Mouse (Mus musculus) cerebellum, postnatal 14 days (tissue): ENCODE measurements around the gene Uroc1.
A peak's percentile ranks its signal among the peaks of the same experiment; 100 is the strongest.

Source experiments
- DNase-seq, 2 experiments: peaks; one replicate each; pipeline ENCODE4 v3.0.0; 2021; ENCODE audit warnings: mixed read lengths in 2 of 2

Gene Uroc1

DNA sequence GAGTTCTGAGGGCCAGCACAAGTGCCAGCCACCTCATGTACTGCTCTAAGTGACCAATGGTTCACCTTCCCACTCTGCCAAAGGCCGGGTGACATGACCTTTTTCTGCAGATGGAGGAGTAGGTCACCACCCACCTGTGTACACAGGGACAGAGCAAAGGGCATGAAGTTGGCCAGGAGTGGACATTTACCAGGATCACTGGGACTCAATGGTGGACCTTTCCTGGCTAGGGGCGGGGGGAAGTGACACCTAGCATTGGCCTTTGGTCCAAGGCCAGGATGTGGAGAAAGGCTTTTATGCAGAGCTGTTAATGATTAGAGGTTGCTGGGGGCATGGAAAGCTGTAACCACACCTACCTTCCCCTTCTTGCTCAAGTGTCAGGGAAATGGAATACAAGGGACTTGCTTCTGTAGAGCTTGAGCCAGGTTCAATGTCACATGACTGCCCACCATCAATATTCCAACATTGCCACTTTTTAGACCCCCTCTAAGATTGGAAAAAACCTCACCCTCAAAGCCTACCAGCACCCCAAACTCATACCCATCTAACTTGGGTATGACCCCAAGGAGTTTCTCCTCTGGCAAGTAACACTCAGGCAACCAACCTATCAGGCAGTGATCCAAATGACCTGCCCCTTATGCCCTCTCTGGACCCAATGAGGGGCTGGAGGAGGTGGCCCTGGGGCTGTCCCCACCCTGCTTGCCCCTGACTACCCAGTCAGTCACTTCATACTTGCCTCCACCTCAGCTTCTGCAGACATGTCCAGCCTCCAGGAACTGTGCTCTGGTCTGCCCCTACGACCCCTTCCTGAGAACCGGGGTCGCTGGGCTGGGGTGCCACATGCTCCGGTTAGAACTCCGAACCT, at the start of gene Uroc1:
Gene Uroc1, plus strand, starts transcription at position 724 of the 865 bp plus-strand sequence.
- DNase-seq, result no peak

GRCm38 (mm10) chr6:90288265-90288664, 44.8 kb upstream of the Uroc1 start:
- DNase-seq, result peak; percentile 20 to 28

DNA sequence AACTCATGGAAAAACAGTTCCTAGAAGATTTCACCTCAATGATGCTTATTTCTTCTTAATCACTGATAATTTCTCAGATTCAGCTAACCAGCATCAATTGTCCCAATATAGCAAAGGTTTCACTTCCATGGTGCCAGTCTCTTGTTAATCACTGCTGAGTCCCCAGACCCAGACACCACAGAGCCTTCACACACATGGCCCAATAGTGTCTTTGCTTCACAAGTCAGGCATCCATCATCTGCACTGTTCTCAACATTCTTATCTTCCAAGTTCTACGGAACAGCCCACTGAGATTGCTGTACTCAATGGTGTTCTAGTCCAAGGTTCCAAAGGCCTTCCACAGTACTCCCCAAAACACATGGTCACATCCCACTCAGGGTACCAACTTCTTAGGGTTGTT, 32.2 kb upstream of the Uroc1 start, which contains the start of gene BC048671:
Gene BC048671, plus strand, starts transcription at position 301 of the 400 bp plus-strand sequence.
- no peak for DNase-seq

DNA sequence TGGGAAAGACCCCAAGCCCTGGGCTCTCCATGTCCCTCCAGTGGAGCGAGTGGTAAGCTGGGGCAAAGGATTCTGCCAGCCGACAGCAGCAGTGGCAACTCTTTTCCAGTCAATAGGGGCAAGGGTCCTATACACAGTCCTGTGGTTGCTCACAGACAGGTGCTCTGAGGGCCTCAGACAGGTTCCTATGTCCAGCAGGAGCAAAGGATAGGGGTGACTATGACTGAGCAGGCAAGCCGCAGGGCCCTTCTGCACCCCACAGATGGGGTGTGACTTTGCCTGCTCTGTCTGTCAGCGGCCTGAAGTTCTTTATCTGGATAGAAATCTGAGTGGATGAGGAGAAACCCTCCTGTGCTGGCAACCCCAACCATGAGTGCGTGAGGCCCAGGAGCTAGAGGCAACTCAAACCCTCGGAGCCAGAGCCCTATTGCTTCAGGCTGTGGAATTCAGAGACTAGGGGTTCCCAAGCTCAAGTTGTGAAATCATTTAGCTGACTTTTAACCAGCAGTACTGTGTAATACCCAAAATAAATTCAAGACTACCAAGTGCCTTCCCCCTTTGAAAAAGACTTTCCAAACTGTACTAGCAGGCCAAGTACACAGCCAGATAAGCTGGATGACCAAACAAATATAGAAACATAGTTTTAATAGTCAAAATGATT, 26.6 kb upstream of the Uroc1 start:
- DNase-seq, result no peak

GRCm38 (mm10) chr6:90308839-90309778, 24.0 kb upstream of the Uroc1 start:
- no peak for DNase-seq

DNA sequence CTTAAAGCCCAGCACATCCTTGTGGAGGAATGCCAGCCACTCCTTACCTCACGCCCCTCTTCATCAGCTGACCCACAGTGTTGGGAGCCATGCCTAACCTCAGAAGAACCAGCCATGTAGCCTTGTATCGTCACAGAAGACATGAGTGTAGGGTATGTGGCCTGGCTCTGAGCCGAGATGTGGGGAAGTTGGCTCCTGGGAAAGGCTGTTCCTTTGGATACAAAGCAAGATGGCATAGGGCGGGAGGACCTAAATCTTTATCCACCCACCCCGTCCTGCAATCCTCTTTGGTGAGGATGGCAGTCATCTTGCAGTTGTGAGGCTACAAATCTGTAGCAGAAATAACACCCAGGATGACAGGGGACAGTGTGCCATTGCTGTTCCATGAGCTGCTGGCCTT, 17.1 kb upstream of the Uroc1 start:
- DNase-seq, result no peak

DNA sequence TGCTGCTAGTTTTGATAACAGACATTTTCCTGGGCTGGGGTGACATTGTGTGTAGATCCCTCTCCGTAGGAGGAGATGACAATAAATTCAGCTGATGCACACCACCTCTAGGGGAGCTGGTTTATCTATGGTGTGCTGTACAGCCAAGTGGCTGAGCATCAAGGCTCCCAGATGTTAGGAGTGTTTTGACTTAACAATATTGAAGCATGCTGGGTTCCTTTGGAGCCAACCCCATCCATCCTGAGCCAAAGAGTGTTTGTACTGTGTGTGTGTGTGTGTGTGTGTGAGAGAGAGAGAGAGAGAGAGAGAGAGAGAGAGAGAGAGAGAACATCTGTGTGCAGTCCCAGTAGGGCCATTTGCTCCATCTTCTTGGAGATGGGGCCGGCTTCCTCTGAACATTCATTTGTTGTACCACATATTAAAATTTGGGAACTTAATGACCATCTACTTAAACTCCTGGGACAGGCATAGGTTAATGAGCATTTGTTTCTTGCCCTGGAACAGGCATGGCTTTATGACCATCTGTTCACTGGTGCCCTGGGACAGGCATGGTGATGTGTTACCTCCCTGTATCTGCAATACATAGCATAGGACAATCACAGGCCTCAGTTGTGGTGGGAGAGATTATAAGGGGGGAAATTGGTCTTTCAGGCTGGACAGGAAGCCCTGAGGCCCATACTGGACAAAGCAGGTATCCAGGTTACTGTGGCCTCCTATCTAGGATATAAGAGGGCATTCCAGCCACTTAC, 15.4 kb upstream of the Uroc1 start:
- peak in 1 of 2 experiments; percentile 2 for DNase-seq

GRCm38 (mm10) chr6:90319019-90319418, 14.1 kb upstream of the Uroc1 start:
- DNase-seq, result peak in 1 of 2 experiments; percentile 1

DNA sequence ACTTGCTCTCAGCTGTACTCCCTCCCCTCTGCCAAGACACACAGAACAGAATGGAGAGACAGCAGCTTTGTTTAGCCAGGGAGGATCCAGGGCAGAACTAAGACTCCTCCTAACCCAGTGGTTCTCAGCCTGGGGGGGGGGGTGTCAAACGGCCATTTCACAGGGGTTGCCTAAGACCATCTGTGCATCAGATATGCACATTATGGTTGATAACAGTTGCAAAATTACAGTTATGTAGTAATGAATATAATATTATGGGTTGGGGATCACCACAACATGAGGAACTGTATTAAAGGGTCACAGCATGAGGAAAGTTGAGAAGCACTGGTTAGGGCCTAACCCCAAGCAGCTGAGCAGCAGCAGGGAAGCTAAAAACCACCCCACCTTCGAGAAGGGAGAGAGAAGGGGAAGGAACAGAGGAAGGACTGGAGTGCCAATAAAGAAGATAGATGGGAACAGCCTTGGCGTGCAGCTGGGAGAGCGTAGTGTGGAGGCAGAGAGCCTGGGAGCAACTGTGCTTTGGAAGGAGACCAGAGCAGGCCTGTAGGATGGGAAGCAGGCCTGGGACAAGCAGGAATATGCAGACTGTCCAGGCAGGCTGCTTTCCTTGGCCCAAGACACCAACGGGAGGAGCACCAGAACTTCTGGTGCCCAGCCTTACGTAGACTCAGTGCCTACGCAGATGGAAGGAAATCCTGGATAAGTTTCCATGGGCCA, 13.5 kb upstream of the Uroc1 start:
- DNase-seq, result peak in 1 of 2 experiments; percentile 21

DNA sequence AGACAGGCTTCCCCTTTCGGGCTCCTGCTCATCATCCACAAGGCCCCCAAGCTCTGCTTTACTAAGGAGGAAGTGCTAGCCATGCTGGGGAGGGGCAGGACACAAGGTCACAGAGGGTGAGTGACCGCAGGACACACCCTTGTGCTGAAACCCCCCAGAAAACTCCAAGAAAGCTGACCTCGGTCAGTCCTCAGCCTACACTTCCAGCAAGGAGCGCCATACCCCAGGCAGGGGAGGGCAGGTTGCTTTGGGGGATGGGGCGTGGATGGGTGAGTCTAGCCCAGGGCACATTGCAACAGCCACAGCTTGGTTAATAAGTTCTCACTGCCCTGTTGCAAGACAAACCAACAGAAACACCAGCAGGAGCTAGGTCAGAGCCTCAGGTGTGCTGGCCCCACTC, 12.7 kb upstream of the Uroc1 start:
- no peak for DNase-seq

GRCm38 (mm10) chr6:90321811-90322210, 11.3 kb upstream of the Uroc1 start:
- no peak for DNase-seq

- peak; percentile 51 to 56 for DNase-seq
These were observed 9.1 kb upstream of the Uroc1 start for GRCm38 (mm10) chr6:90324026-90324425.

- DNase-seq, result no peak
These were observed 8.6 kb upstream of the Uroc1 start for GRCm38 (mm10) chr6:90324463-90324862.

GRCm38 (mm10) chr6:90324991-90325390, 8.1 kb upstream of the Uroc1 start, which contains the start of gene Chst13:
Gene Chst13, minus strand, starts transcription at chr6:90325185.
- DNase-seq, result peak; percentile 19 to 34

GRCm38 (mm10) chr6:90327670-90328069, 5.4 kb upstream of the Uroc1 start:
- DNase-seq, result peak; percentile 60 to 69

GRCm38 (mm10) chr6:90329953-90330352, 3.1 kb upstream of the Uroc1 start:
- DNase-seq, result peak; percentile 80 to 86

- no peak for DNase-seq
These were observed 1.2 kb downstream of the Uroc1 start for GRCm38 (mm10) chr6:90334244-90334643.

DNA sequence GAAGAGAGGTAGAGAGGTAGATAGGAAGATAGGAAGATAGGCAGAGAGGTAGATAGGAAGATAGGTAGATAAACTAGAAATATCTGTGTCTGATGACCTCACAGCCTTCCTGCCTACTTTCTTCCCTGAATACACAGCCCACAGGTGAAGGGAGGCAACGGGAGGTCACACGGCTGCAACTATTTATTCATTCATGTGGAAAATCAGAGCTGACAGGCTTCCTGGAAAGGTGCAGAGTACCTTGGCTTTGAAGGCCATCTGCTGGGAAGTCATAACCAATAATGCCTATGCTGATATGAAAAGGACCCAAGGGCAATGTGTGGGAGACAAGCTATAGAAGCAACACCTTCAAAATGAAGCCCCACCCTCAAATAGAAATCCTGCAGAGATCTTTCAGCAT, 9.3 kb downstream of the Uroc1 start:
- DNase-seq, result peak; percentile 37 to 66

- DNase-seq, result no peak
These were observed 14.1 kb downstream of the Uroc1 start for GRCm38 (mm10) chr6:90347183-90347582.

- DNase-seq, result no peak
These were observed 15.4 kb downstream of the Uroc1 start for GRCm38 (mm10) chr6:90348500-90348899.

DNA sequence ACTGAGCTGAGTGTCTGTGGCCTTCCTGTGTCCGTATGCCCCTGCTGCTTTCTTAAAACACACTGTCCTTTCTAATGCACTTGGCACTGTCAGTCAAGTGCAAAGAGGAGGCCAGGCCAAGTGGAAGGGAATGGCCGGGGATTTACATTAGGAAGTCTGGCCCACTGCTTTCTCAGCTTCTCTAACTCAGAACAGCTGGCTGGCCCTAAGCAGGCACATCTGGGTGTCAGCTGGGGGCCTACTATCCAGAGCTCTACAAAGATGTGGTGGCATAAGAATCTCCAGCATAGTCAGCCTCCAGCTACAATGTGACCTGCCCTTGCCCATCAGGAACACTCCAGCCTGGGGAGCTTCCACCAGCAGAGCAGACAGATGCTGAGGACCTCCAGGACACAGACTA, 16.9 kb downstream of the Uroc1 start:
- DNase-seq, result no peak
